Mouse (Mus musculus): ENCODE measurements around the gene Suz12.
A peak's percentile ranks its signal among the peaks of the same experiment; 100 is the strongest.
"Not testable (repeated sequence)": the region's sequence is repeated elsewhere in the genome, so short reads cannot be mapped to it uniquely, and the experiment has no call there.

The Suz12 gene

DNA sequence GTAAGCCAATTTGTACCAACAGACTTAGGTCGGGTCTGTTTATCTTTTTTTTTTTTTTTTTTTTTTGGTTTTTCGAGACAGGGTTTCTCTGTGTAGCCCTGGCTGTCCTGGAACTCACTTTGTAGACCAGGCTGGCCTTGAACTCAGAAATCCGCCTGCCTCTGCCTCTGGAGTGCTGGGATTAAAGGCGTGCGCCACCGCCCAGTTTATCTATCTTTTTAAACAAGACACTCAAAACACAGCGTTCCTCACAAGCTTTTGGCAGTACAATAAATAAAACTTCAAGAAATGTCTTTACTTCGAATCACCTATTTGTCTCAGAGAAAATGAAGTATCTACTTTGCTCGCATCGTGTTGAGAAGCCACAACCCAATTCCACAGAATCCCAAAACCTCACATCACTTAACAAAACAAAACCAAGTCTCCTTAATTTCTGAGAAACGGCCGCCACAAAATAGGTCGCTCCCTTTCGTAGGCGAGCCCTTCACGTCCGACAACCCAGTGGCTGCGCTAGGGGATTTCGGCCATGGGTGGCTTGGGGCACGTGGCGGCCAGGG lies 793 bp upstream of the Suz12 start:
- no peak for DNase-seq (ENCODE audit: low read depth, low spot score)

DNA sequence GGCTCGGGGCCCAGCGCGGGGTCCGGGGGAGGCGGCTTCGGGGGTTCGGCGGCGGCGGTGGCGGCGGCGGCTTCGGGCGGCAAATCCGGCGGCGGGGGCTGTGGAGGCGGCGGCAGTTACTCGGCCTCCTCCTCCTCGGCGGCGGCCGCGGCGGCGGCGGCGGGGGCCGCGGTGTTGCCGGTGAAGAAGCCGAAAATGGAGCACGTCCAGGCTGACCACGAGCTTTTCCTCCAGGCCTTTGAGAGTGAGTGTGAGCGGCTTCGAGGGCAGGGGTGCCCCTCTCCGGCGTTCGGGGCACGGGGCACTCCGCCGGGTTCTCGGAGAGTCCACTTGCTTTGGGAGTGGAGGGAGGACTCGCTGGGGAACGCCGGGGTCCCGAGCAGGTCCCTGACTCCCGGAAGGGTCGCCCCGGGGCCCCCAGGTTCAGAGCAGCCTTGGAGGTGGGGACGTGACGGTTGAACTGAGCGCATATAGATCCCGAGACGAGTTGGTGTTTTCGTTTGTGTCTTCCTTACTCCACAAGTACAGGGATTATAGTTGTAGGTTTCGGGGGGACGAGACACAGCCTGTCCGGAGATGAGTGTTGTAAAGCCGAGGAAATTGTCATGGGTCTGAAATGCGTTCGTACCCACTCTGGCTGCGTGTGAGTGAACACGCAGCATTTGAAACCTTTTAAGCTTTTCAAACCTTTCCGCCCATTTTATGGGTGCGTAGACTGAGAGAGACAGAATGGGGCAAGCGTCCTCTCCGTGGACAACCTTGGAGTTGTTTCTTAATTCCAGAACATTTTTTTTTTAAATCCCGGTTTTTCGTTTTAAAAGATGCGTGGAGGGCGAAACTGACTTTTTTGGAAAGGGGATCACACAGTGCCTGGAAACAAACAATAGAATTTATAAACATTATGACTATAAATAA lies 707 bp downstream of the Suz12 start:
- peak; percentile 65 for DNase-seq (ENCODE audit: low read depth, low spot score)

DNA sequence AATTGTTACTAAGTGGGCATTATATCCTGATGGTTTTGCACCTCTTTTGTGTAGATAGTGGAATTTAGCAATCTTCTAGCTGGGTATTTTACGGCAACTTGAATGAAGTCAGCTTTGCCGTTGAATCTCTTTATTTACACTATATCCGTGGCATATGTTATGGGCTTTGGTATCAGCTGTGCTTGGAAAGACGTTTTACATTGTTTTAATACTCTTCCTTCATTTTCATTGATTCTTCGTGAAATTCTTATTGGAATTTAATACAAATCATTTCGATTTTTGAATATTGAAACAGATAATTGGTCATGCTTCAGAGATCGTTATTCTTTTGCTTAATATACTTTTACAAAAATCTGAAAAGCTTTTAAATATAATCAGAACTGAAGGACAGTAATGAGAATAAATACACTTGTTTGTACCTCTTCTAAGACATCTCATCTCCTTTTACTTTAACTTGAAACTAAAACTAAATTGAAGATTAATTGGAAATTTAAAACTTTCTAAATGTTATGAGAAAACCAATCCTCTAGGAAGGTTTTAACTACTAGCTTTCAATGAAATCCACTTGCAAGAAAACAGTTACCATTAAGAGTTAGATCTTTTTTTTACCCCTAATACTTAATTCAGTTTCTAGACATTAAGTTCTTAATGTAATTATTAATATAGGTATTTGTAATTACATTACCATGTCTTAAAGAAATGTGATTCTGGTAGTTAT lies 1.5 kb downstream of the Suz12 start:
- no peak for DNase-seq (ENCODE audit: low read depth, low spot score)

DNA sequence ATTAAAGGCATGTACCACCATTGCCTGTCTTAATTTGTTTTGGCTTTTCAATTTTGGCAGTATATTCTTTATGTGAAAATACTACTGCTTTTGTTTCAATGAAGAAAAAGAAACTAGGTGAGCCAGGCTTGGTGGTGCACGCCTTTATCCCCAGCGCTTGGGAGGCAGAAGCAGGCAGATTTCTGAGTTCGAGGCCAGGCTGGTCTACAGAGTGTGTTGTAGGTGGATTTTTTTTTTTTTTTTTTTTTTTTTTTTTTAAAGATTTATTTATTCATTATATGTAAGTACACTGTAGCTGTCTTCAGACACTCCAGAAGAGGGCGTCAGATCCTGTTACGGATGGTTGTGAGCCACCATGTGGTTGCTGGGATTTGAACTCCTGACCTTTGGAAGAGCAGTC lies 23.6 kb downstream of the Suz12 start:
- DNase-seq (ENCODE audit: low read depth, low spot score) = not testable (repeated sequence)

DNA sequence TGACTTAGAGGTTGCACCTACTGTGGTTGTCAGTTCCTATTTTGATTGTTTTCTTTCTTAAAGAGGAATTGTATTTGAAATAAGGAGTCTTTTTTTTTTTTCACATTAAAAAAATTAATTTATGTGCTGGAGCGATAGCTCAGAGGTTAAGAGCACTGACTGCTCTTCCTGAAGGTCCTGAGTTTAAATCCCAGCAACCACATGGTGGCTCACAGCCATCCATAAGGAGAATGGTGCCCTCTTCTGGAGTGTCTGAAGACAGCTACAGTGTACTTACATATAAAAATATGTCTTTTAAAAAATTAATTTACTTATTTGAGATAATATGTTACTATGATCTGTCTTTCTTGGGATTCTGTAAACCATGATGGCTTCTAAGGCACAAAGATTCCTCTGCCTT lies 26.9 kb downstream of the Suz12 start:
- no peak for DNase-seq (ENCODE audit: low read depth, low spot score)

DNA sequence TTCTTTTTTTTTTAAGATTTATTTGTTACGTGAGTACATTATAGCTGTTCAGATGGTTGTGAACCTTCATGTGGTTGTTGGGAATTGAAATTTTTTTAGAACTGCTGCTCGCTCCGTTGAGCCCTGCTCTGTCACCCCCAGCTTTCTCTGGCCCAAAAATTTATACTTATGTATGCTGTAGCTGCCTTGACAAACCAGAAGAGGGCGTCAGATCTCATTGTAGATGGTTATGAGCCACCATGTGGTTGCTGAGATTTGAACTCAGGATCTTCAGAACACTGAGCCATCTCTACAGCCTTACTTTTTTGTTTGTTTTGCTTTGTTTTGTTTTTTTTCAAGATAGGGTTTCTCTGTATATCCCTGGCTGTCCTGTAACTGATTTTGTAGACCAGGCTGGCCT lies 28.4 kb downstream of the Suz12 start:
- DNase-seq (ENCODE audit: low read depth, low spot score) = peak; percentile 55

DNA sequence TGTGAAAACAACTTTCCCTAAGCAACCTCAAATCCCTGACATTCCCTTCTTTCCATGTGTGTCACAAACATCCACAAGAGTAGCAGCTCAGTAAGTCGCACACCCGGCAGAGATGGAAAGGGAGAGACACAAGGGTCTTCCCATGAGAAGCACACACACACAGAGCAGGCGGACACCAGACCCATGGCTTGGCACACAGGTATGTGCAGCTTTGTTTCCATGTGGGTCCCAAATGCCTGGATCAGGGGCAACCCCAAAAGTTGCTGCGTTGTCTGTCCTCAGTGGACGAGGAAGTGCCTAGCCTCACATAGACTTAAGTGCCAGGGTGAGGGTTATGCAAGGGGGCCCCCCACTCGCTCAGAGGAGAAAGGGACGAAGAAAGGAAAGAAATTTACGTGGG lies 44.6 kb downstream of the Suz12 start:
- DNase-seq (ENCODE audit: low read depth, low spot score) = no peak

DNA sequence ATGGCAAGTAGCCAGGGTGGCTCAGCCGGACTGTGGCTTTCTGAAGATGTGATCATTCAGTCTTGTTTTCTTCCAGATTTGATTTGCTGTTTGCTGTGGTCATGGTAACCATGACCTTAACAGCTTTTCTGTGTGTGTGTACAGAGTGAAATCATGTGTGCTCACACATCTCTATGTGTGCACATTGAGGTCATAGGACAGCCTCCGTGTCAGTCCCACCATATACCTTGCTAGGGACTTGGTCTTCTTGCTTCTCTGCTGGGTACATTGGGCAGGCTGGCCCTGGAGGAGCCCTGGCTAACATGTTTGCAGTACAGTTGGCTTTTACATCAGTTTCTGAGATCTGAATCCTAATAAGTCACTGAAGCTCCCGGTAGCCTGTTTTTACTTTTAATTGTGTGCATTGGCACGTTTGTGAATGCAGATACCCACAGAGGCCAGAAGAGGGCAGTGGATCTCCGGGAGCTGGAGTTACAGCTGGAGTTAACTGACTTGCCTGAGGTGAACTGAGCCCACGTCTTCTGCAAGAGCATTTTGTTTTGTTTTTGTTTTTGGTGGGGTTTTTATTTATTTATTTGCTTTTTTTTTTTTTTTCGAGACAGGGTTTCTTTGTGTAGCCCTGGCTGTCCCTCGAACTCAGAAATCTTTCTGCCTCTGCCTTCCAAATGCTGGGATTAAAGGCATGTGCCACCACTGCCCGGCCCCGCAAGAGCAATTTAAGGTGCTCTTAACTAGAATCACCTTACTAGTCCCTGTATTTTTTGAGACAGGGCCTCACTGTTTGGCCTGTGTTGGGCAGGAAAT lies 49.9 kb downstream of the Suz12 start:
- peak; percentile 74 for DNase-seq (ENCODE audit: low read depth, low spot score)

DNA sequence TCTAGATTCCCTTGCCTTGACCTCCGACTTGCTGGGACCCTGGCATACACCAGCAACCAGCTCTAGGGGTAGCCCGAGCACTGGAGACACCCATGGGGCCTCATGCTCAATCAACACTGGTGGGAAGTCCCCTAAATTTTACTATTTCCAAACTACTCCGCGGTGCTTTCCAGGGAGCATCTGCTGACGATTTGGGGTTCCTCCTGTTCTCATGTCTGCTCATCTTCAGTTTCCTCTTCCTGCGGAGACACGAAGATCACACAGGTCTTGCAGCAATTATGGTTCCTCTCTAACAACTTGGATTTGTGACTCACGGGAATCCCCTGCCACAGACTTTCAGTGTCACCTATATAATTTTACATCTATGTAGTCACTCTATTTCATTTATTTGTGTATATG lies 50.5 kb downstream of the Suz12 start:
- no peak for DNase-seq (ENCODE audit: low read depth, low spot score)

DNA sequence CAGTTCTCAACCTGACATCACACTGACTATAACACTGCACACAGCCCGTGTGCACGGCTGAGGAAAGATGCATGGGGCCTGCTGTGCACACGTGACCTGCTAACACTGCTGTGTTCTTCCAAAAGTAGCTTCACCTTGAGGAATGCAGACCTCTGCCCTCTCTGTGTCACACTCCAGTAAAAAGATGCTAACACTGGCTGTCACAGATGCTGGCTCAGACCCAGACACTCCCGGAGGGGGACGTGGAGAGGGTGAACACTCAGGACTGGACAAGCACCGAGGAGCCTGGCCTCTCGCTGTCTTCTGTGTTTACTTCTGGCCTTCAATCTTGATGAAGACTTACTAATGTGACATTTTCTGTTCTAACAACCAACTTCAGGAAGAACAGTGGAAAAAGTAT lies 54.0 kb downstream of the Suz12 start:
- no peak for DNase-seq (ENCODE audit: low read depth, low spot score)

DNA sequence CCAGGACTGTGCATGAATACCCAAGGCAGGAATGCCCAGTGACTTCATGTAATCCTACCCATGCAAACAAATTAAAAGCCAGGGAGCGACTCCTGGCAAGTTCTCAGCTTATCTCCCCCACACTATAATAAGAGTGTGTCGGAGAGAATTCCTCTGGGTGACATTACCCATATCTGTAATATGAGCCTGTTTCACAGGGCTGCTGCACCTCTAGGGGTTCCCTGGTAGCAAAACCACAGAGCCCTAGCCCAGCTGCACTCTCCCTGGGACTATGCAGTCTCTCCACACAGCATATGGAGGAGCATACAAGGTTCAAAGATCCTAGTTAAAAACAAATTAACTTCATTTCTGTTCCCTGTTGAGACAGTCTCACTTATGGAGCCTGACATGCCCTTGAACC lies 57.2 kb downstream of the Suz12 start:
- no peak for DNase-seq (ENCODE audit: low read depth, low spot score)

DNA sequence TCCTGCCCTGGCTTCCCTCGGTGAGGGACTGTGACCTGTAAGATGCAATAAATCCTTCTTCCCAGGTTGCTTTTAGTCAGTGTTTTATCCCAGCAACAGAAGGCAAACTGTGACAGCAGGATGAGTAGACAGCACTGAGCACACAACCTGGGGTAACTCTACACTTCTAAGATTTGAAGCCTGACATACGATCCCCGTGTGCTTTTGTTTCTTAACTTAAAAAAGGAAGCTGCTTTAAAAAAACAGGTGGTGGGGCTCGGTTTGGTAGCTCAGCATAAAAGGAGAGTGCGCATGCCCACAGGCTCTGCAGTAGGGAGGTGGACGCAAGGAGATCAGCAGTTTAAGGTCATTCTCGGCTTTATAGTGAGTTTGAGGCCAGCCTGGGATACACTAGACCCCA lies 59.5 kb downstream of the Suz12 start:
- DNase-seq (ENCODE audit: low read depth, low spot score) = no peak

DNA sequence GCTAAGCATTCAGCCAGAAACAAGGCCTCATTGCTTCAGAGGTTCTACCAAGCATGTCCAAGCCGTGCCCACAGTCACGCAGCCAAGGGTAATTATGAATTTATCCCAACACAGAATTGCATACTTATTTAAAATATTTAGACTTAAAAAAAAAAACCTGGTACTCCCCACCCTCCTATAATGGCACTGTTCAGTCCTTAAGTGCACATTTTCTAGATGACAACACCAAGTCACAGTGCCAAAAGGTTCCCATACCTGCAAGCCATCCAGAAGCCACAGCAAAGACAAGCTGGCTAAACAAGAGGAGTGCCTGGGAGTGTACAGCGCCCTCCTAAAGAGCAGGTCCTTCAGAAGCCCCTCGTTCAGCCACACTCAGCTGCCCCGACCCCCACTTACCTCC lies 60.3 kb downstream of the Suz12 start:
- DNase-seq (ENCODE audit: low read depth, low spot score) = no peak

DNA sequence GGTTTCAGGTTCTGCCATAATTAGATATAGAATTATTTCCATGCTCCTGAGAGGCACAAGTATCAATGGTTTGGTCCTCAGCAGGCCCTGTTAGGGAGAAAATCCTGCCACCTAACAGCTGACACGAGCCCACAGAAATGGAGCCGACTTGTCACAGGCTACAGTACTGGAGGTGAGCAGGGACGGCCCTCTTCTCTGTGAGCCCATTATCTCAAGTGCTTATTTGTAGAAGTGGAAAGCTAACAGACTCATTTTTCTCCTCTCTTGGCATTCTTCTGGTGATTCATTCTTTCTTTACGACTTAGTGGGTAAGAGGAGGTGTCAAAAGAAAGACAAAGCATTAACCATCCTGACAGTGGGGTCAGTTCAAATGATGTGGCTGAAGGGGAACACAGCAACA lies 61.8 kb downstream of the Suz12 start:
- no peak for DNase-seq (ENCODE audit: low read depth, low spot score)

DNA sequence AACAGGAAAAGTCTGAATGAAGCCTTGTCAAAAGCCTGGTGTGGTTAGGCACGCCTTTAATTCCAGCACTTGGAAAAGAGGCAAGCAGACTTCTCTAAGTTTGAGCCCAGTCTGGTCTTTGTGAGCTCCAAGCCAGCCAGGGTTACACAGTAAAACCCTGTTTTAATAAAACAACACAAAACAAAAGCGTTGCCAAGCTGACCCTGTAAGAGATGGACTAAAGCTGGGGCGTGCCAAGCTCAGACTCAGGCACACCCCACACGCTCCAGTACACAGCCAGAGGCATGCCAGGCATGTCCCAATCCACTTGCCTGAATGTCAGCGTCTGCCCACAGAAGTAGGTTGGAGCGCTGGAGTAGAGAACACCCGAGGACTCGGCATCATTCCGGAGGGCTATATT lies 63.2 kb downstream of the Suz12 start:
- no peak for DNase-seq (ENCODE audit: low read depth, low spot score)

DNA sequence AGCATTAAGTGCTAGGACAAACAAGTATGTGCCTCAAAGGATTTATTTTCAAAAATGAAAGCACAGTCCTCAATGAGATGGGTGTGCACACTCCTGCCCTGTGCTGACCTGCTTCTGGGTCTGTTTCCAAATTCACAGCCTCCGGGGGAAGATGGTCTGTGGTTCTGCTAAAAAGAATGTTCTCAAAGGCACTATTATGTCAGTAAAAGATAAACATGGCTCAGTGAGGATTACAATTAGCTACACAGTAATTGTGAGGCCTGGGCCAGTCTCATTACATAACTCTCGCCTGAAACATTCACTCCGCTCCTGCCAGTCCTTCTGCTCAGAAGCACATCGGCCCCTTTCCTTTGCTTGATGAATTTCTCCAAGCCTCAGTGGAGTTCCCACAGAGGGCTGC lies 69.3 kb downstream of the Suz12 start:
- DNase-seq (ENCODE audit: low read depth, low spot score) = peak; percentile 32

DNA sequence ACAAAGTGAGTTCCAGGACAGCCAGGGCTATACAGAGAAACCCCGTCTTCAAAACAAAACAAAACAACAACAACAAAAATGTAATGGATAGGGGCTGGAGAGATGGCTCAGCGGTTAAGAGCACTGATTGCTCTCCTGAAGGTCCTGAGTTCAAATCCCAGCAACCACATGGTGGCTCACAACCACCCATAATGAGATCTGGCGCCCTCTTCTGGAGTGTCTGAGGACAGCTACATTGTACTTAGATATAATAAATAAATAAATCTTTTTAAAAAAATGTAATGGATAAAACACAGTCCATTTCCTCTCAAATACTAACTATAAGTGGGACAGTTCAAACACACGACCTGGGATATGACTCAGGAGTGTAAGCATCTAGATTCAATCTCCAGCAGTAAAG lies 73.5 kb downstream of the Suz12 start:
- DNase-seq (ENCODE audit: low read depth, low spot score) = not testable (repeated sequence)

DNA sequence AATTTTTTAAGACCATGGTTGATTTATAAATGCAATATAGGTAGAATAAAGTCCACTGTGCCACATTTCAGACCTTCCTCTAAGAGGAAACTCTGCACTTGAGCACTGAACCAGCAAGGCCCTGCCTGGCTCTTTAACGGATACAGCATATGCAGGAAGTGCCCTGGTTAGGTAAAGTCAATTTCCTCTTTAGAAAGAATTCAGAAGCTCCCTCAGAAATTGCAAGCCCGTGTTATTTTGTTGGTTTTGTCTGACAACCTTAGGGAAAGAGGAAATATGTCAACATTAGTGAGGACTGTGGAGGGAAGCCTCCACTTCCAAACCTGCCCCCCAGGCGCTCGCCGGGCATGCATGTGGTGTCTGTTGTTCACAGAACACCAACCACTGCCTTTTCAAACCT lies 74.7 kb downstream of the Suz12 start:
- DNase-seq (ENCODE audit: low read depth, low spot score) = no peak

DNA sequence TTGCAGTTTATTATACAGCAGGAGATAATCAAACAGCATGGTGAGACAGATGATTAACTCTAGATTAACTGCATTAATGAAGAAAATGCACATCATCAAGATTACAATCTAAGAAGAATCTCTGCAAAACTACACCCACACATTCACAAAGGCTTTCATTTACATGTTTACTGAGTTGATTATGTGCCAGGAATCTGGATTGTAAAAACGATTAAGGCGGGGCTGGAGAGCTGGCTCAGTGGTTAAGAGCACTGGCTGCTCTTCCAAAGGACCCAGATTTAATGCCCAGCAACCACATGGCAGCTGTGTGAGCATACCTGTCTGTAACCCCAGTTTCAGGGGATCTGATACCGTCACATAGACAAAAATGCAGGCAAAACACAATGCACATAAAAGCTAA lies 76.9 kb downstream of the Suz12 start:
- no peak for DNase-seq (ENCODE audit: low read depth, low spot score)

DNA sequence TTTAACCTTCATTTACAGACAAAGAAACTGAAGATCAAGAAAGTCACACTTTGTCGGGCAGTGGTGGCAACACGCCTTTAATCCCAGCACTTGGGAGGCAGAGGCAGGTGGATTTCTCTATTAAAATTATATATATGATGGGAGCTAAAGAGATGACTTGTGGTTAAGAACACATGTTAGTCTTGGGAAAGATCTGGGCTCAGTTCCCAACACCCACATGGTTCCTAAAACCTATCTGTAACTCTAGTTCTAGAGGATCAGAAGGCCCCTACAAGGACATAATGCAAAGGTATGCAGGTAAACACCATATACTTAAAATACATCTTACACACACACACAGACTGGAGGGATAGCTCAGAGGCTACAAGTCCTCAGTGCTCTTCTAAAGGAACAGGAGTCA lies 78.1 kb downstream of the Suz12 start:
- DNase-seq (ENCODE audit: low read depth, low spot score) = no peak

DNA sequence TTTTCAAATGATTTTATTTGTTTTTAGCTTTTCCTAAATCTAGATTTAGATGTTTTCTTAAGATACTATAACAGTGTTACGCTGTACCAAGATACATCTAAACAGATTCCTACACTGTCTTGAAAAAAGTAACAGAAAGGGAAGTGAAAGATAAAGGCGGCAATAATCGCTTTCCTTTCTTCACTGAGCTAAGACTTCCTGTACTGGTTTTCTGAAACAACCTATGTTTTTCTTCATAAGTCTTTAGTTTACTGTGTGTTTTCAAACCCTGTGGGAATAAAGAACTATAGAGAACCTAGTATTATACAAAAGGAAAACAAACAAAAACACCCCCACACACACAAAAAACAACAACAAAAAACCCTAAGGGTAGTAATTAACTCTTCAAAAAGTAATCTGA lies 79.5 kb downstream of the Suz12 start:
- DNase-seq (ENCODE audit: low read depth, low spot score) = no peak

Data from R1 (cell line).